Mouse (Mus musculus) limb, embryonic 11.5 days (tissue): ENCODE measurements around the gene Tmsb15b2. TPM values are rescaled to one million over a fixed set of nuclear protein-coding genes. Genes with fewer than 3 reads are reported as not detected.

ENCODE experiments used
- ATAC-seq: fragments of 200-750 bp; cut with Nextera tagmentation; 2 replicates; pipeline ENCODE4 v1.8.0; 2017; ENCODE audit warnings: low read depth; ENCODE audit not compliant: insufficient number of reproducible peaks, low FRiP score, low TSS enrichment
- DNase-seq: peaks from one replicate; pipeline ENCODE4 v3.0.0-alpha.2; 2015; ENCODE audit warnings: low spot score
- H3K27ac ChIP-seq: fragments of 300-500 bp; sonication (generic); replicated peaks from 2 replicates; pipeline ENCODE4 v1.5.1; 2014; ENCODE audit warnings: low read depth, mild to moderate bottlenecking, low read length
- H3K27me3 ChIP-seq: fragments of 300-500 bp; sonication (generic); 2 replicates; pipeline ENCODE4 v1.6.1; 2014; ENCODE audit warnings: mild to moderate bottlenecking, low read length, mixed read lengths; ENCODE audit not compliant: control insufficient read depth, insufficient read depth
- H3K36me3 ChIP-seq: fragments of 300-500 bp; sonication (generic); 2 replicates; pipeline ENCODE4 v1.6.1; 2014; ENCODE audit warnings: mild to moderate bottlenecking, low read length, moderate library complexity, mixed read lengths; ENCODE audit not compliant: control insufficient read depth, insufficient read depth
- H3K4me1 ChIP-seq: fragments of 300-500 bp; sonication (generic); 2 replicates; pipeline ENCODE4 v1.6.1; 2014; ENCODE audit warnings: low read length, mixed read lengths; ENCODE audit not compliant: control insufficient read depth, insufficient read depth
- H3K4me2 ChIP-seq: fragments of 300-500 bp; sonication (generic); 2 replicates; pipeline ENCODE4 v1.6.1; 2014; ENCODE audit warnings: low read depth, mild to moderate bottlenecking, moderate library complexity; ENCODE audit not compliant: severe bottlenecking
- H3K4me3 ChIP-seq: fragments of 300-500 bp; sonication (generic); 2 replicates; pipeline ENCODE4 v1.5.1; 2014; ENCODE audit warnings: low read depth, low read length
- H3K9ac ChIP-seq: fragments of 300-500 bp; sonication (generic); 2 replicates; pipeline ENCODE4 v1.6.1; 2014; ENCODE audit warnings: mild to moderate bottlenecking, low read length
- H3K9me3 ChIP-seq: fragments of 300-500 bp; sonication (generic); 2 replicates; pipeline ENCODE4 v1.6.1; 2016; ENCODE audit warnings: low read length; ENCODE audit not compliant: control insufficient read depth
- WGBS: fragments of 180-500 bp; shearing (Covaris S2); extraction: QIAGEN DNeasy Blood & Tissue Kit; methylation state at CpG from one replicate; pipeline ENCODE4 v1.1.7; 2014; 5-methylcytosine and 5-hydroxymethylcytosine counted together
- polyA plus RNA-seq: library from polyadenylated mRNA; unstranded; fragments of >200 nt; fragmentation: Nextera tagmentation; extraction: Ambion mirVana; gene quantifications from 2 replicates; pipeline ENCODE4 v1.2.1, GENCODE M21; 2014

Gene Tmsb15b2
- polyA plus RNA-seq, 1 experiment from 2014 or later, result 66.3 TPM

DNA sequence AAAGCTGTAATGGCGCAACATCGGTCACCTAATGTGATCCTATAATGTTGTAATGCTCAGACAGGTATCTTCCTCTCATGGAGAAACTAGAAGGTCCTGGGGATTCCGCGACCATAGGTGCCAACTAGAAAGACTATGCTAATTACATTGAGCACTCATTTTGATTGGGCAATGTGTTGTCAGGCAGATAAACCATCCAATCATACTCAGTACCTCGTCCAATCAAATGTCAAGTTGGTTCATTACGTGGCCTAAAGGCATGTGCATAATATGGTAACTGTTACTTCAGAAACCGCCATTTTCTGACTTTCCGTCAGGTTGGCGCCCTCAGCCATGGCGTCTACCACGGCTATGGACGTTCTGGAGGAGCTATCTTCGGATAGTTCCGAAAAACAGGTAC lies 48.3 kb downstream of the Tmsb15b2 start, which contains the start of gene H2bfm:
TSS of gene H2bfm (plus strand) at position 295 of the 400 bp plus-strand sequence.
- no peak within 1 kb of the TSS for H3K9ac ChIP-seq
- H3K4me1 ChIP-seq, result no peaks in the 10 kb centered on the region
- no peaks in the 10 kb centered on the region for H3K36me3 ChIP-seq
- H3K27me3 ChIP-seq, result no peaks in the 10 kb centered on the region
- 91% methylated on average over 14 of the region's 14 CpGs for WGBS
- no peak for ATAC-seq
- H3K4me3 ChIP-seq, result no peak within 1 kb of the TSS
- no peak within 1 kb of the TSS for H3K27ac ChIP-seq
- no peak within 1 kb of the TSS for H3K4me2 ChIP-seq
- no peak for DNase-seq
- no peaks in the 10 kb centered on the region for H3K9me3 ChIP-seq

GRCm38 (mm10) chrX:136925863-136926262 lies 49.4 kb downstream of the Tmsb15b2 start:
- no peak overlapping the region for H3K4me3 ChIP-seq
- no peaks in the 10 kb centered on the region for H3K9me3 ChIP-seq
- H3K27me3 ChIP-seq, result no peaks in the 10 kb centered on the region
- H3K36me3 ChIP-seq, result no peaks in the 10 kb centered on the region
- ATAC-seq (no peak), DNase-seq (no peak)
- H3K9ac ChIP-seq, result no peak overlapping the region
- H3K27ac ChIP-seq, result no peak overlapping the region
- no peaks in the 10 kb centered on the region for H3K4me1 ChIP-seq
- H3K4me2 ChIP-seq, result no peak overlapping the region

Other genes with a start within 250 kb of the Tmsb15b2 start
- 612 and 618 TPM in 2 replicates for gene Morf4l2, start 231.8 kb downstream of the Tmsb15b2 start, polyA plus RNA-seq
- gene Glra4, start 195.4 kb downstream of the Tmsb15b2 start, polyA plus RNA-seq, result 0.16 TPM in 1 of 2 replicates, not detected in the other
- gene Plp1, start 152.8 kb downstream of the Tmsb15b2 start, polyA plus RNA-seq, result 4.9 and 5.0 TPM in 2 replicates
- 0.12 and 0.51 TPM in 2 replicates for gene Rab9b, start 106.7 kb downstream of the Tmsb15b2 start, polyA plus RNA-seq
- gene H2bfm, start 48.2 kb downstream of the Tmsb15b2 start, polyA plus RNA-seq, result not detected in 2 replicates
- 6.1 and 8.1 TPM in 2 replicates for gene Tmsb15l, start 1.4 kb upstream of the Tmsb15b2 start, polyA plus RNA-seq
- gene Tmsb15b1, start 1.4 kb upstream of the Tmsb15b2 start, polyA plus RNA-seq, result 21.1 and 24.1 TPM in 2 replicates
- gene Zcchc18, start 17.7 kb upstream of the Tmsb15b2 start, polyA plus RNA-seq, result 43.4 and 45.2 TPM in 2 replicates
- 12.7 TPM in 2 replicates for gene Slc25a53, start 62.8 kb upstream of the Tmsb15b2 start, polyA plus RNA-seq
- 18.6 and 19.4 TPM in 2 replicates for gene Fam199x, start 74.1 kb upstream of the Tmsb15b2 start, polyA plus RNA-seq
- gene Esx1, start 146.6 kb upstream of the Tmsb15b2 start, polyA plus RNA-seq, result not detected in 2 replicates